Mouse (Mus musculus) liver, postnatal 0 days (tissue): ENCODE results near the gene Peli2.

ENCODE experiments used
- CTCF ChIP-seq: sonication (generic); IDR thresholded peaks from 2 replicates; pipeline ENCODE4 v1.5.1; 2016; ENCODE audit warnings: antibody characterized with exemption, low read depth
- EP300 ChIP-seq: IDR thresholded peaks from 2 replicates; pipeline ENCODE4 v1.6.1; 2016; ENCODE audit warnings: antibody characterized with exemption, low read depth, mild to moderate bottlenecking

DNA sequence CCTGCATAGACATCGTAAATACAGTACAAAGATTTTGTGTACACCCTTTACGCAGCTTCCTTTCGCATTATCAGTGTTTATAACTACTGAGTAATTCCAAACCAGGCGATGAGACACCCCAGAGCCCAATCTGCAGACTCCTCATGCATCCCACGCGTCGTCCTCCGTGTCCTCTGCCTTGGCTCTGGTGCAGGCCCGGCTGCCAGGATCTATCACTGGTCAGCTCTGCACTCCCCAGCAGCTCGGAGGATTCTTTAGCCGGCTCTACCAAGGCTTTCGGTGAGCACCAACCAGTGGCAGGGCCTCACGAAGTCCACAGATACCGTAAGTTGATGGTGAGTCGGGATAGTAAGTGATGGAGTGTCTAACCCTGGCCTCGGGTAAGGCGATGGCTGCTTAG lies 23.7 kb downstream of the Peli2 start:
- TF ChIP-seq CTCF (no peak), EP300 (no peak)
